Mouse (Mus musculus): ENCODE results near the gene Phc1.

Phc1 gene

DNA sequence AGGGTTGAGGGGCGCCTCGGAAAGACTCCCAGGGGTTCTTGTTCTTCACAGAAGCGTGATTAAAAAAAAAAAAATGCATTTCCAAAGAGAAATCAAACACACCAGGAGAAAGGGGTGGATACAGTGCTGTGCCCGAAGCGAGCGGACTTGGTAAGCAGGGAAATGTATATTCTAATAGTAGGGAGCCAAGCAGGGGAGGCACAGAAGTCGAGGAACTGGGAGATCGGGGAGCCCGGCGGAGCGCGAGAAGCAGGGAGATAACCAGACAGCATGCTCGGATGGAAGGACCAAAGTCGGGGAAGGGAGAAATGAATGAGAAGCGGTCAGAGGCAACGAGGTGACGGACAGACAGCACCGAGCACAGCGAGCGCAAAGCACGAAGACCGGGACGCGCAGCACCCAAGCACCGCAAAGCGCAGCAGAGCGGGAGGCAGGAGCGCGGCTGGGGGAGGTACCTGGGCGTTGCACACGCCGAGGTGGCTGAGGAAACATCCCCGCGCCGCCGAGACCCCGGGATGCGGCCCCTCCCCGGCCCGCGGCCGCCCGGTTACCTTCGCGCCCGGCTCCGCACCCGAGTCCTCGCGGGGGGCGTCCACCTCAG is 1.2 kb downstream of the Phc1 start:
- DNase-seq (ENCODE audit: low spot score): peak; percentile 75

DNA sequence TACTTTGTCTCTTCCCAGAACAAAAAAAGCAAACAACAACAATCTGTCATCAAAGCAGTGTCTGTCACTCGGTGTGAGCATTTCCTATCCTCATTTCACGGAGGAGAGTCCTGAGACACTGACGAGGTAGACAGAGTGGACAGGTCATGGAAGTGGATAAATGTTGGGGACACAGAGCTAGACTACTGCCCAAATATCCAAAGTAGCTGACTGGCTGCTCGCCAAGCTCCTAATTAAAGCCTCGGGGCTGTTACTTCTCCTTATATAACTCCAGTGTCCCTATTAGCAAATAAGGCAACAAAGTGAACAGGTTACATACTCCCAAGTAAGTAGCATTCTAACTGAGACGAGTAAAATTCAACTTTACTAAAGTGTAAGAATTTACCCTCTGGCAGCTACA is 2.8 kb downstream of the Phc1 start:
- no peak for DNase-seq (ENCODE audit: low spot score)

DNA sequence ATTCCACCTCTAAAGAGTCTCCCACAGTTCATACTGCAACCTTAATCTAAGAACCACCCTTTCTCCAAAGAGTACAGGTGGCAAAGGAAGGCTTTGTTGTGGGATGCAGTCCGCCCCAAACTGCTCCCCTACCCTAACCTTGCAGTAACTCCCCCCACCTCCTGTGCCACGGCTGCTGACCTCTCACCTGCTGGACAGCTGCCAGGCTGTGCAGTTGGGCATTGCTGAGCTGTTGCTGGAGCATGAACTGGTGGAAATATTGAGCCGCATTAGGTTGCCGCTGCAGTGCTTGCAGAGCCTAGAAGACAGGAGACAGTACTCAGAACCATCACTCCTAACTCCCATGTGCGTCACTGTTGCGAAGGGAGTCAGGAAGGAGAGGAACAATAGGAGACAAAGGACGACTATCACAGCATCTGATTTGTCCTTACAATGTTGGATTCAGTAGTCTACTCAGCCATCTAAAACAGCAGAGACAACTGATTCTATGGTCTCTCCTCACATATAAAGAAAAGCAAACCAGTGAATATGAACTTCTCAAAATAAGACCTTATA is 5.5 kb downstream of the Phc1 start:
- DNase-seq (ENCODE audit: low spot score): no peak

GRCm38 (mm10) chr6:122333081-122333612 is 7.2 kb downstream of the Phc1 start:
- no peak for DNase-seq (ENCODE audit: low spot score)

- DNase-seq (ENCODE audit: low spot score): no peak
Measured at GRCm38 (mm10) chr6:122325361-122325975, 14.9 kb downstream of the Phc1 start.

- DNase-seq (ENCODE audit: low spot score): no peak
Measured at GRCm38 (mm10) chr6:122318726-122319125, 21.6 kb downstream of the Phc1 start.

DNA sequence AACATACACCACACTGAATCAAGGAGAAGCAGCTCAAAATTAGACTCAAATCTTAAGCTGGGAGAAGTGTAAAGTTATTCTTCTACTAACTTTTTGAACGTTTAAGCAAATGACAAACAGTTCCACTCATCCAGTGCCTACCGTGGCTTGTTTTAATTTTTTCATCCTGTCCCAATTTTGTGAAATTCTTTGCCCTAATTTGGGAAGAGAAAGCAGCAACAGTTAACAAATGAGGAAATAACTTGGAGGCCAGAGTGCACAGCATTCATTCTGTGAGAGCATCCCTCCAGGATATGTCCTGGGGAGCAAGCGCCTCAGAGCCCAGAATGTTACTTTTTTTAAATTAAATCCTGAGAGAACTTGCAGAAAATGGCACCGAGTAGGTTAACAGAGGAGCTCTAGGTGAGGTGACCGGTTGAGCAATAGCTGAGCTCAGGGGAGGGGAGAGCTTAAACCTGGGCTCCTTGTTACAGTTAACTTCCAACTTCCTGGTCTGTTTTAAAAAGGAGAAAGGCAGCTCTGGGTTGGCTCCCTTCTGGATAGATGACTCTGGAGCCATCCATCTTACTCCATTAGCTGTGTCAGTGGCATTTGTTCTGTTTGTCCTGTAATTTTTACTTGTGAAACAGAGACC is 30.1 kb downstream of the Phc1 start:
- DNase-seq (ENCODE audit: low spot score): no peak

- DNase-seq (ENCODE audit: low spot score): no peak
Measured at GRCm38 (mm10) chr6:122309446-122309960, 30.9 kb downstream of the Phc1 start.

GRCm38 (mm10) chr6:122308505-122309393 is 31.6 kb downstream of the Phc1 start, which contains the start of gene M6pr:
M6pr (plus strand) TSS chr6:122308720.
- peak; percentile 98 for DNase-seq (ENCODE audit: low spot score)

- peak; percentile 23 for DNase-seq (ENCODE audit: low spot score)
Measured at GRCm38 (mm10) chr6:122308136-122308504, 32.2 kb downstream of the Phc1 start.

DNA sequence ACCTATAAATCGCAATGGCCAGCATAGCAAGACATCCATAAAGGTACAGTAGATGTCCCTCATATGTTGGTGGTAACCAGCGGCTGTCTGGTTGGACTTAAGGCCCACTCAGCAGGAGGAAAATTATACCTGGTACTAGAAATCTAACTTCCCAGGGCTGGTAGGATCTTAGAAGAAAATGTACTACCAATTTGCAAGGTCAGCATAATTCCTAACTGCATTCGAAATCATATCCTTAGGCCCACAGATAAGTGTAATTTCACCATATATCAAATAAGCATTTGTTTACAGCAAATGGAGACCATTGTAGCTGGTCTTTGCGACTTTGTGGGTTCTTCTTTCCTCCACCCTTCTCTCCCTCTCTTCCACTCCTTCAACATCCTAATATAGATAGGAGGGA is 33.7 kb downstream of the Phc1 start:
- DNase-seq (ENCODE audit: low spot score): no peak

GRCm38 (mm10) chr6:122304790-122305555 is 35.4 kb downstream of the Phc1 start:
- no peak for DNase-seq (ENCODE audit: low spot score)

DNA sequence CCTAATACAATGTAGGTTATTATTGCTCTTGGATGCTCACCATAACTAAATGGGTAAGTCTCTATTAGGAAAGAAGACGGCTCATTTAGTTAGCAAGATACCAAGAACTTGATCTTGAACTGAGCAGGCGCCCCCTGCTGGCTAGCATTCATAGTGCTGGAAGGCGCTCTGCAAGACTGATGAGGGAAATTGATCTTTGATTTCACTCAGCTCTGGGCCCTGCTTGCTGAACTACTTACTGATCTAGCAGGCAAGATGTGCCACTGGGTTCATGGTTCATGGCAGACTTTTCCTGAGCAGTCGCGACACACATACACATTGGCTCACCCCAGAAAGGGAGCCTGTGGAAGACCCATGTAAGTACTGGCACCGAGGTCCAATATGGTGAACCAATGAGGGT is 36.0 kb downstream of the Phc1 start:
- DNase-seq (ENCODE audit: low spot score): peak; percentile 85

GRCm38 (mm10) chr6:122303526-122303925 is 36.8 kb downstream of the Phc1 start:
- DNase-seq (ENCODE audit: low spot score): no peak

DNA sequence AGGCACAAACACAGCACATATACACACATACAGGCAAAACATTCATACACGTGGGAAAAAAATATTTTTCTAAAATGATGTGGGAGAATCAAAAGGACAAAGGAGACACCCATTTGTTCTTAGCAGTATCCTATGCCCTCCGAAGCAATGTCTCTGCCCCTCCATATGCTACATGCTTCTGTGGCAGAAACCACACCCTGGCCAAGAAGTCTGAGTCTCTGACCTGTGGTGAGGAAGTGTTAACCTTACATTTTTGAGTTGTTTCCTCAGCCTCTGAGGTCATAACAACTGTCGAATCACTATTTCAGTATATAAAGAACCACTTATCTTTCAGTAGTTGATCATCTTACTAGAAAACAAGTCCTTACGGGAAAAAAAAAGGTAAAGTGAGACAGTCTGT is 37.7 kb downstream of the Phc1 start:
- DNase-seq (ENCODE audit: low spot score): no peak

- no peak for DNase-seq (ENCODE audit: low spot score)
Measured at GRCm38 (mm10) chr6:122302121-122302520, 38.2 kb downstream of the Phc1 start.

DNA sequence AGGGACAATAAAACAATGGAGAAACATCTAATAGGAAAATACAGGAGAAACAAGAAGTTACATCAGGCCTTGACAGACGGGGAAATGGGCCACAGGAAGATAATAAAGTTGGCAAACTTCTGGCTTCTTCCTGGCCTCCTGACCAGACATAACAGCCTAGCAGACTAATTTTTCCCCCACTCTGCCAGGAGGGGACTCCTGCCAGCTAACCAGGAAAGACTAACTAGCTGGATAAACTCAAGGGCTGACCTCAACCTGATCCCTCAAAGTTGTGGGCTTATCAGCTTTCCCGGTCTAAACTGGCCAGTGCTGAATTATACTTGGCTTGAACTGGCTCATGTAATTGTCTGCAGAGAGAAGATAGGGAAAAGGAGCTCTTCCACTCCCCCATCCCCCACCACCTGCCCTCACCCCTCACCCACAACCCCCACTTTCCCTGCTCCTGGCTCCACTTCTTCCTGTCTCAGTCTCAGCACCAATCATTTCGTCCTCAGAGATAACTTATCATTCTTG is 40.7 kb downstream of the Phc1 start:
- DNase-seq (ENCODE audit: low spot score): no peak

- DNase-seq (ENCODE audit: low spot score): no peak
Measured at GRCm38 (mm10) chr6:122298223-122298609, 42.1 kb downstream of the Phc1 start.

DNA sequence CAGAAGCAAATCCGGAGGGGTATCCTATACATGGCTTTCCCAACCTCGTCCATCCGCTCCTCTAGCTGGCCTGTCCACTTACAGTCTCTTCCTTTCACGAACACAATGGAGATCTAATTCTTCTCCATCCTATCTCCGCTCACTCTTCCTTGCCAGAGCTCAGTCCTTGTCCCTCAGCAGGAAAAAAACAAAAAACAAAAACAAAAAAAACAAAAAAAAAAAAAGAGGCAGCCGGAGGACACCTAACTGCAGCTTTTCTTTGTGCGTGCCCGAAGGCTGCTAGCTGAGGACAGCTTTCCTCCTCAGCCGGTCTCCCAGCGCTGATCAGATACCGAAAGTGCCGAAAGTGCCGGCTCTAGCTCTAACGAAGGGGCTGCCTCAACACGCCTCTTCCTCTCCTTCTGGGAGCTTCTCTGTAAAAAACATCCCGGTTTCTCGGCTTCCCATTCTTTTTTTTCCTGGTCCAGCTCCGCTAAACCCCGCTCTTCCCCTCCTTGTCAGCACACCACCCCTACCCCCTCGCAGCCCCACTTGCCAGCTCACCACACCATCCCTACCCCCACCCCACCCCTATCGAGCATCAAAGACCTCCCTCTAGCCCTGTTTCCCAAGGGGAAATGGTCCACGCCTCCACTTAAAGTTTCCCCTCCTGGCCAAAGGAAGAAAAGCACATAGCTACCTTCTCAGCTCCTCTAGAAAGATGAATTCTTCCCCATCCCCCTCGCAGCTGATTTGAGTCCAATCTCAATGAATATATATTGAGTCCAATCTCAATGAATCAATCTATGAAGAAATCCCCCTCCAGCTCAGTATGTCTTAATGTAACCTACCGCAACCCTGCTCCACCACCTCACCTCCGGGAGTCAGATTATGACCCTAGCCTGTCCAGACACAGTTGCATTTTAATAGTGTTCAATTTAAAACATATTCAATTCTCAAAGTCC is 42.8 kb downstream of the Phc1 start:
- DNase-seq (ENCODE audit: low spot score): peak; percentile 77

- DNase-seq (ENCODE audit: low spot score): no peak
Measured at GRCm38 (mm10) chr6:122296918-122297278, 43.5 kb downstream of the Phc1 start.

Measured in embryo, embryonic 10.5 days (tissue).